ENCODE assay signal across 11 mouse cellular contexts in genomic region chr3:109994978-109995662, GRCm38 (mm10).
DNase-seq lines count a peak whose midpoint lies in the region; ATAC-seq lines count a peak whose summit lies in the region.
"Had no signal": no experiment of that assay in that cellular context is flagged by ENCODE, and none has a peak within 500 bp of the region (broad histone marks: within the 10 kb centered on the region; RNA-seq: fewer than 3 reads in every experiment).

No protein-coding gene starts in this region.

- peak; percentile 96 for ATAC-seq in cerebellum, adult (ENCODE audit: insufficient number of reproducible peaks, low FRiP score, low TSS enrichment)
- ATAC-seq in forebrain, embryonic 16.5 days, result peak; percentile 82
- ATAC-seq in midbrain, embryonic 11.5 days (ENCODE audit: low FRiP score), result peak; percentile 87

- no peaks in the 10 kb centered on the region for H3K27me3 ChIP-seq in forebrain, embryonic 16.5 days (replicated peaks; ENCODE audit: control insufficient read depth, insufficient read depth, low read length)
- H3K27me3 ChIP-seq in midbrain, embryonic 11.5 days (ENCODE audit: control insufficient read depth, insufficient read depth, low read length), result peaks cover 2% of the 10 kb centered on the region; the same call in 1 of the 2 replicates
- H3K27me3 ChIP-seq: embryonic facial prominence, embryonic 12.5 days had no signal

- no peak overlapping the region for H3K4me3 ChIP-seq in forebrain, embryonic 16.5 days (replicated peaks; ENCODE audit: low read length)
- H3K4me3 ChIP-seq in midbrain, embryonic 11.5 days (ENCODE audit: low read depth, low read length), result no peak overlapping the region
- H3K4me3 ChIP-seq: embryonic facial prominence, embryonic 12.5 days had no signal

- DNase-seq in brain, adult 2 months (ENCODE audit: low read depth, low spot score), result peak; percentile 93
- no peak for DNase-seq in midbrain, embryonic 11.5 days (ENCODE audit: low spot score, missing footprints)
- no peak for DNase-seq in lung, postnatal 36 days
- no peak for DNase-seq in kidney, postnatal 14 days
- no peak for DNase-seq in heart, adult 11 months
- DNase-seq: gastrocnemius, postnatal 36 days; kidney, adult 11 months had no signal

- no peaks in the 10 kb centered on the region for H3K36me3 ChIP-seq in forebrain, embryonic 16.5 days (ENCODE audit: control insufficient read depth, insufficient read depth)
- no peaks in the 10 kb centered on the region for H3K36me3 ChIP-seq in midbrain, embryonic 11.5 days (ENCODE audit: control insufficient read depth, insufficient read depth, low read length)
- H3K36me3 ChIP-seq: embryonic facial prominence, embryonic 12.5 days; G1E had no signal

- H3K27ac ChIP-seq in forebrain, embryonic 16.5 days (ENCODE audit: low read length), result peak overlapping the region; percentile 47; the same call in 1 of the 2 replicates
- no peak overlapping the region for H3K27ac ChIP-seq in midbrain, embryonic 11.5 days (ENCODE audit: low read depth, low read length)
- H3K27ac ChIP-seq: embryonic facial prominence, embryonic 12.5 days had no signal

- H3K9ac ChIP-seq in forebrain, embryonic 16.5 days (replicated peaks; ENCODE audit: low read depth, low read length), result no peak overlapping the region
- H3K9ac ChIP-seq in midbrain, embryonic 11.5 days (ENCODE audit: low read length), result no peak overlapping the region
- H3K9ac ChIP-seq: embryonic facial prominence, embryonic 12.5 days had no signal

- H3K9me3 ChIP-seq in forebrain, embryonic 16.5 days (ENCODE audit: control insufficient read depth, low read length), result no peaks in the 10 kb centered on the region
- no peaks in the 10 kb centered on the region for H3K9me3 ChIP-seq in midbrain, embryonic 11.5 days (ENCODE audit: control insufficient read depth, low read length)
- H3K9me3 ChIP-seq: embryonic facial prominence, embryonic 12.5 days had no signal

- no peak overlapping the region for H3K4me2 ChIP-seq in forebrain, embryonic 16.5 days (ENCODE audit: low read length)
- H3K4me2 ChIP-seq in midbrain, embryonic 11.5 days, result no peak overlapping the region
- H3K4me2 ChIP-seq: embryonic facial prominence, embryonic 12.5 days had no signal

- peaks cover 11% of the 10 kb centered on the region for H3K4me1 ChIP-seq in forebrain, embryonic 16.5 days (replicated peaks; ENCODE audit: control insufficient read depth, insufficient read depth, low read length)
- H3K4me1 ChIP-seq in midbrain, embryonic 11.5 days (ENCODE audit: control insufficient read depth, insufficient read depth, low read length), result peaks cover 10% of the 10 kb centered on the region; the same call in 1 of the 2 replicates
- H3K4me1 ChIP-seq: embryonic facial prominence, embryonic 12.5 days had no signal

- WGBS in forebrain, embryonic 16.5 days, result 19% methylated on average over 6 of the region's 6 CpGs
- 24% methylated on average over 6 of the region's 6 CpGs for WGBS in midbrain, embryonic 11.5 days
